Mouse (Mus musculus): Measurements from ENCODE around the gene Kif23. TPM values are rescaled to one million over a fixed set of nuclear protein-coding genes. Genes with fewer than 3 reads are reported as not detected.

The Kif23 gene
- total and polyA plus RNA-seq, 2 experiments = 0.43 to 0.83 TPM

- H3K27me3 ChIP-seq (ENCODE audit: control insufficient read depth, insufficient read depth, low read length) = no peaks in the 10 kb centered on the region; the same call in 1 of the 2 replicates
- H3K27ac ChIP-seq (replicated peaks; ENCODE audit: insufficient read depth, low read depth, low read length) = no peak overlapping the region
- no peak for TF ChIP-seq POLR2A (IDR thresholded peaks at IDR 0.05; ENCODE audit: extremely low read depth, insufficient read depth, low read length)
- no peak for TF ChIP-seq CTCF (IDR thresholded peaks at IDR 0.05; ENCODE audit: low read depth, low read length)
- no peak overlapping the region for H3K4me3 ChIP-seq (ENCODE audit: insufficient read depth, low read depth, low read length)
- H3K4me1 ChIP-seq (ENCODE audit: control insufficient read depth, insufficient read depth, low read length) = 0 out of 2 replicates have a peak, but pooled peaks cover 2% of the 10 kb centered on the region
- H3K79me2 ChIP-seq (ENCODE audit: control insufficient read depth, insufficient read depth, low read length) = no peaks in the 10 kb centered on the region
- WGBS = 79% methylated on average over 4 of the region's 4 CpGs
- DNase-seq (ENCODE audit: extremely low read depth, low read depth, low spot score) = no peak
- H3K9ac ChIP-seq (ENCODE audit: low read depth, low read length) = no peak overlapping the region
- peaks cover 9% of the 10 kb centered on the region for H3K36me3 ChIP-seq (ENCODE audit: control insufficient read depth, insufficient read depth, low read length)
Measured at GRCm38 (mm10) chr9:61907621-61908295, 38.8 kb downstream of the Kif23 start.

GRCm38 (mm10) chr9:61906912-61907311 is 39.7 kb downstream of the Kif23 start:
- Histone ChIP-seq H3K79me2 (ENCODE audit: control insufficient read depth, insufficient read depth, low read length) (no peaks in the 10 kb centered on the region), H3K36me3 (ENCODE audit: control insufficient read depth, insufficient read depth, low read length) (peaks cover under 1% of the 10 kb centered on the region; the same call in 1 of the 2 replicates), H3K27ac (replicated peaks; ENCODE audit: insufficient read depth, low read depth, low read length) (no peak overlapping the region), H3K27me3 (ENCODE audit: control insufficient read depth, insufficient read depth, low read length) (no peaks in the 10 kb centered on the region; the same call in 1 of the 2 replicates), H3K4me1 (ENCODE audit: control insufficient read depth, insufficient read depth, low read length) (no peaks in the 10 kb centered on the region), H3K4me3 (ENCODE audit: insufficient read depth, low read depth, low read length) (no peak overlapping the region), H3K9ac (ENCODE audit: low read depth, low read length) (no peak overlapping the region)
- TF ChIP-seq CTCF (IDR thresholded peaks at IDR 0.05; ENCODE audit: low read depth, low read length) (peak; percentile 82), POLR2A (IDR thresholded peaks at IDR 0.05; ENCODE audit: extremely low read depth, insufficient read depth, low read length) (no peak)
- WGBS = 62% methylated on average over 10 of the region's 10 CpGs
- peak; percentile 18 for DNase-seq (ENCODE audit: extremely low read depth, low read depth, low spot score)

- no peaks in the 10 kb centered on the region for H3K4me1 ChIP-seq (ENCODE audit: control insufficient read depth, insufficient read depth, low read length)
- no peaks in the 10 kb centered on the region; the same call in 1 of the 2 replicates for H3K27me3 ChIP-seq (ENCODE audit: control insufficient read depth, insufficient read depth, low read length)
- DNase-seq (ENCODE audit: extremely low read depth, low read depth, low spot score) = no peak
- no peak overlapping the region for H3K4me3 ChIP-seq (ENCODE audit: insufficient read depth, low read depth, low read length)
- no peaks in the 10 kb centered on the region for H3K79me2 ChIP-seq (ENCODE audit: control insufficient read depth, insufficient read depth, low read length)
- no peak overlapping the region for H3K9ac ChIP-seq (ENCODE audit: low read depth, low read length)
- 92% methylated on average over 5 of the region's 5 CpGs for WGBS
- no peak overlapping the region for H3K27ac ChIP-seq (replicated peaks; ENCODE audit: insufficient read depth, low read depth, low read length)
- no peaks in the 10 kb centered on the region for H3K36me3 ChIP-seq (ENCODE audit: control insufficient read depth, insufficient read depth, low read length)
- TF ChIP-seq POLR2A (IDR thresholded peaks at IDR 0.05; ENCODE audit: extremely low read depth, insufficient read depth, low read length) = no peak
- no peak for TF ChIP-seq CTCF (IDR thresholded peaks at IDR 0.05; ENCODE audit: low read depth, low read length)
Measured at GRCm38 (mm10) chr9:61905576-61905975, 41.0 kb downstream of the Kif23 start.

DNA sequence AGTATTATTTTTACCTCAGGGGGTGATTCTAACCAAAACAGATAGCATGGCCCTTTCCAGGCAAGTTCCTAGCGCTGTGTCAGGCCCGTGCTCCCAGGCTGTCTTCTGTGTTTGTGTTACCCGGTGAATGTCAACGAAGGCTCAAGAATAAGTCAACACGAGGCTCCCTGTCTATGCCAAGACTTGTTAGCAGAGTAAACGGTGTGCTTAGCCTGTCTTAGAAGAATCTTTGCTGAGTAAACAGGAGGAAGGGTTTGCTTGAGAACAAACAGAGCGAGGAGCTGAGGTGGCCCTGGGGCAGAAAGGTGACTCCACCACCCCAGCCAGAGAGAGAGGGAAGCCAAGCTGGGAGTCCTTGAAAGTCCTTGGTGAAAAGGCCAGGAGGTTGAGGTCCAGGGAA is 42.4 kb downstream of the Kif23 start:
- Histone ChIP-seq H3K27ac (replicated peaks; ENCODE audit: insufficient read depth, low read depth, low read length) (no peak overlapping the region), H3K9ac (ENCODE audit: low read depth, low read length) (no peak overlapping the region), H3K27me3 (ENCODE audit: control insufficient read depth, insufficient read depth, low read length) (no peaks in the 10 kb centered on the region; the same call in 1 of the 2 replicates), H3K4me3 (ENCODE audit: insufficient read depth, low read depth, low read length) (no peak overlapping the region), H3K36me3 (ENCODE audit: control insufficient read depth, insufficient read depth, low read length) (no peaks in the 10 kb centered on the region), H3K4me1 (ENCODE audit: control insufficient read depth, insufficient read depth, low read length) (no peaks in the 10 kb centered on the region), H3K79me2 (ENCODE audit: control insufficient read depth, insufficient read depth, low read length) (no peaks in the 10 kb centered on the region)
- 13% methylated on average over 7 of the region's 7 CpGs for WGBS
- DNase-seq (ENCODE audit: extremely low read depth, low read depth, low spot score) = no peak
- TF ChIP-seq POLR2A (IDR thresholded peaks at IDR 0.05; ENCODE audit: extremely low read depth, insufficient read depth, low read length) = no peak
- no peak for TF ChIP-seq CTCF (IDR thresholded peaks at IDR 0.05; ENCODE audit: low read depth, low read length)

DNA sequence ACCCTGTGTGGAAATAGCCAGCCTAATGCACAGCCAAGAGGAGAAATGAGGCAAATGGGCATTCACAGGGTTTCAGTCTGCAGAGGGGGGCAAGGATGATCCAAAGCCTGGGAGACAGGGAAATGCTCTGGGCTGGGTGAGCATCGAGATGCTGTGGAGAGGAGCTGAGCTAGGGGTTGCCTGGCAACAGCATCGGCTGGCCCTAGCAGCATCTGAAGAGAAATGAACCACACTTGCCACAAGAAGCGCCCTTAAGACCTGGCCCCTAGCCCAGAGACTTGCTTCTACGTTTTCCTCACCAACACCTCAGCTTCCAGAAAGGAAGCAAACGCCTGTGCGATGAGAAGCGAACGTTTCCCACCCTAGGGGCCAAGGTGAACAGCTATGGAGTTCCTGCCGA is 44.1 kb downstream of the Kif23 start:
- no peak overlapping the region for H3K4me3 ChIP-seq (ENCODE audit: insufficient read depth, low read depth, low read length)
- H3K79me2 ChIP-seq (ENCODE audit: control insufficient read depth, insufficient read depth, low read length) = no peaks in the 10 kb centered on the region
- 64% methylated on average over 9 of the region's 9 CpGs for WGBS
- no peaks in the 10 kb centered on the region; the same call in 1 of the 2 replicates for H3K27me3 ChIP-seq (ENCODE audit: control insufficient read depth, insufficient read depth, low read length)
- no peaks in the 10 kb centered on the region for H3K36me3 ChIP-seq (ENCODE audit: control insufficient read depth, insufficient read depth, low read length)
- TF ChIP-seq POLR2A (IDR thresholded peaks at IDR 0.05; ENCODE audit: extremely low read depth, insufficient read depth, low read length) = no peak
- no peak for TF ChIP-seq CTCF (IDR thresholded peaks at IDR 0.05; ENCODE audit: low read depth, low read length)
- DNase-seq (ENCODE audit: extremely low read depth, low read depth, low spot score) = no peak
- no peak overlapping the region for H3K27ac ChIP-seq (replicated peaks; ENCODE audit: insufficient read depth, low read depth, low read length)
- H3K4me1 ChIP-seq (ENCODE audit: control insufficient read depth, insufficient read depth, low read length) = no peaks in the 10 kb centered on the region
- no peak overlapping the region for H3K9ac ChIP-seq (ENCODE audit: low read depth, low read length)

DNA sequence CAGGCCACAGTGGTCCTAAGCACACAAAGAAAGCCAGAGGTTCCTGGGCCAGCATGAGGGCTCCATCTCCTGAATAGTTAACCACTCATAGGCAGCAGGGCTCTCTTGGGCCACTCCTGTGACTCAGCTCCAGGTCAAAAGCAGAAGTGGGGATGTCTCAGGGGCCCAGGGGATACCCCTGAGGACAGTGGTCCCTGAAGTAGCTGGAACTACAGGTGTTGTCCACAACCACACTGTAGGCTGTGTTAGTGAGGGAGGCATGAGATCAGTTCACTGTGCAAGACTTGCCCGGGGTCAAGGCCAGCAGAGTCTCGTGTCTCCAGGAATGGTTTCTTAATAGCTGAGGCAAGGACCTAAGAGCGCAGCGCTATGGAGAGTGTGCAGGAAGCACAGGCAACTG is 45.0 kb downstream of the Kif23 start:
- no peak for TF ChIP-seq POLR2A (IDR thresholded peaks at IDR 0.05; ENCODE audit: extremely low read depth, insufficient read depth, low read length)
- TF ChIP-seq CTCF (IDR thresholded peaks at IDR 0.05; ENCODE audit: low read depth, low read length) = no peak
- Histone ChIP-seq H3K79me2 (ENCODE audit: control insufficient read depth, insufficient read depth, low read length) (no peaks in the 10 kb centered on the region), H3K36me3 (ENCODE audit: control insufficient read depth, insufficient read depth, low read length) (no peaks in the 10 kb centered on the region), H3K27me3 (ENCODE audit: control insufficient read depth, insufficient read depth, low read length) (no peaks in the 10 kb centered on the region; the same call in 1 of the 2 replicates), H3K4me3 (ENCODE audit: insufficient read depth, low read depth, low read length) (no peak overlapping the region), H3K4me1 (ENCODE audit: control insufficient read depth, insufficient read depth, low read length) (no peaks in the 10 kb centered on the region), H3K9ac (ENCODE audit: low read depth, low read length) (no peak overlapping the region), H3K27ac (replicated peaks; ENCODE audit: insufficient read depth, low read depth, low read length) (no peak overlapping the region)
- 83% methylated on average over 4 of the region's 4 CpGs for WGBS
- DNase-seq (ENCODE audit: extremely low read depth, low read depth, low spot score) = no peak
